Mouse (Mus musculus) neural tube, embryonic 14.5 days (tissue): ENCODE measurements around the gene Donson. TPM values are rescaled to one million over a fixed set of nuclear protein-coding genes. Genes with fewer than 3 reads are reported as not detected.

ENCODE experiments used
- ATAC-seq: fragments of 200-750 bp; cut with Nextera tagmentation; 2 replicates; pipeline ENCODE4 v1.8.0; 2017; ENCODE audit warnings: low read depth, mild to moderate bottlenecking, moderate TSS enrichment, moderate library complexity
- H3K27ac ChIP-seq: fragments of 300-500 bp; sonication (generic); 2 replicates; pipeline ENCODE4 v1.5.1; 2014; ENCODE audit warnings: low read depth, mild to moderate bottlenecking, control low read depth, low read length, moderate library complexity, mixed read lengths
- H3K27me3 ChIP-seq: fragments of 300-500 bp; sonication (generic); 2 replicates; pipeline ENCODE4 v1.6.1; 2014; ENCODE audit warnings: low read length; ENCODE audit not compliant: control insufficient read depth, insufficient read depth
- H3K36me3 ChIP-seq: fragments of 300-500 bp; sonication (generic); 2 replicates; pipeline ENCODE4 v1.6.1; 2014; ENCODE audit warnings: low read length, mixed read lengths; ENCODE audit not compliant: control insufficient read depth, insufficient read depth
- H3K4me1 ChIP-seq: fragments of 300-500 bp; sonication (generic); 2 replicates; pipeline ENCODE4 v1.6.1; 2014; ENCODE audit warnings: low read length; ENCODE audit not compliant: control insufficient read depth, insufficient read depth
- H3K4me2 ChIP-seq: fragments of 300-500 bp; sonication (generic); 2 replicates; pipeline ENCODE4 v1.6.1; 2014; ENCODE audit warnings: mild to moderate bottlenecking, low read depth, low read length, control low read depth
- H3K4me3 ChIP-seq: fragments of 300-500 bp; sonication (generic); 2 replicates; pipeline ENCODE4 v1.5.1; 2014; ENCODE audit warnings: low read depth, low read length, control low read depth, mixed read lengths
- H3K9ac ChIP-seq: fragments of 300-500 bp; sonication (generic); replicated peaks from 2 replicates; pipeline ENCODE4 v1.6.1; 2014; ENCODE audit warnings: low read depth, mild to moderate bottlenecking, control low read depth, low read length, mixed read lengths
- H3K9me3 ChIP-seq: fragments of 300-500 bp; sonication (generic); 2 replicates; pipeline ENCODE4 v1.6.1; 2016; ENCODE audit warnings: low read length; ENCODE audit not compliant: control insufficient read depth
- WGBS: fragments of 180-500 bp; shearing (Covaris S2); extraction: QIAGEN DNeasy Blood & Tissue Kit; methylation state at CpG from one replicate; pipeline ENCODE4 v1.1.7; 2014; 5-methylcytosine and 5-hydroxymethylcytosine counted together
- polyA plus RNA-seq: library from polyadenylated mRNA; unstranded; fragments of >200 nt; fragmentation: Nextera tagmentation; extraction: Ambion mirVana; gene quantifications from 2 replicates; pipeline ENCODE4 v1.2.1, GENCODE M21; 2014

Gene Donson
- polyA plus RNA-seq, 1 experiment from 2014 or later, result 28.5 TPM

DNA sequence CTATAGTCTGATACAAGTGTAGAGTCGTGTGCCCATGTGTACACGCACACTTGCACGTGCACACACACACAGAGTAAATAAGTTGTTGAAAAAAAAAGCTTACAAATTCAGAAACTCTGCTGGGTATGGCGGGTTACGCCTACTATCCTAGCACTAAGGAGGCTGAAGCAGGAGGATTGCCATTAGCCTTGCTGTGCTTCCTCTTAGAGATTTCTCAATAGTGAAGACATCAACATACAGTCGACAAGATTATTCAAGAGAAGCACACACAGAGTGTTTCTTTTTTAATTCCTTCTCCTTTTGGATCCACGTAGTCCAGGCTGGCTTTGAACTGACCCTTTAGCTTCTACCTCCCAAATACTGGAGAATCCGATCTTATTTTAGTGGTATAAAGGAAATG is 48.4 kb downstream of the Donson start:
- WGBS, result 93% methylated on average over 8 of the region's 8 CpGs
- H3K36me3 ChIP-seq, result peaks cover 50% of the 10 kb centered on the region; the same call in 1 of the 2 replicates

GRCm38 (mm10) chr16:91639636-91640035 is 48.9 kb downstream of the Donson start:
- H3K36me3 ChIP-seq, result peaks cover 53% of the 10 kb centered on the region; the same call in 1 of the 2 replicates
- H3K4me1 ChIP-seq, result no peaks in the 10 kb centered on the region
- no peak for ATAC-seq
- H3K9ac ChIP-seq, result no peak overlapping the region
- H3K9me3 ChIP-seq, result no peaks in the 10 kb centered on the region
- H3K4me3 ChIP-seq, result no peak overlapping the region
- no peak overlapping the region for H3K4me2 ChIP-seq
- H3K27me3 ChIP-seq, result no peaks in the 10 kb centered on the region
- 95% methylated on average over 2 of the region's 2 CpGs for WGBS
- H3K27ac ChIP-seq, result no peak overlapping the region

More for the DNA sequence above, 48.4 kb downstream of the Donson start:
- Histone ChIP-seq H3K4me2 (no peak overlapping the region), H3K27ac (no peak overlapping the region), H3K9ac (no peak overlapping the region), H3K4me1 (no peaks in the 10 kb centered on the region), H3K4me3 (no peak overlapping the region), H3K27me3 (no peaks in the 10 kb centered on the region), H3K9me3 (no peaks in the 10 kb centered on the region)
- ATAC-seq, result no peak

DNA sequence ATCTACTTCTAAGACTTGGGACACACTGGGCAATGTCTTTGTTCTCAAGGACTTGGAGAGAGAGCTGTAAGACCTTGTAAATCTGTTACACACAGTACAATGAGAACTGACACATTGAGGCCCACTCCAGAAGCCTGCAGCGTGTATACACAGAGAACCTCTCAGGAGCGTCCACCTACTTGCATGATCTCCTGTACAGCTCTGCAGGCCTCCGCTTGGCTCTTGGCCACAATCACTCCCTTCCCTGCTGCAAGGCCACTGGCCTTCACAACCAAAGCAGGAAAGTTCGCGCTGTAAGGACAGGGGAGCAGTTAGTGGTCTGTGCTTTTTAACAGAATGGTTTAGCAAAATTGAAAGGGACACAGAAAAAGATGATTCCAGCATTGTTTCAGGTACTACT is 49.4 kb downstream of the Donson start:
- Histone ChIP-seq H3K9ac (no peak overlapping the region), H3K4me3 (no peak overlapping the region), H3K9me3 (no peaks in the 10 kb centered on the region), H3K36me3 (peaks cover 53% of the 10 kb centered on the region; the same call in 1 of the 2 replicates), H3K27ac (no peak overlapping the region), H3K27me3 (no peaks in the 10 kb centered on the region), H3K4me1 (no peaks in the 10 kb centered on the region), H3K4me2 (no peak overlapping the region)
- WGBS, result 95% methylated on average over 5 of the region's 5 CpGs
- ATAC-seq, result no peak

- Histone ChIP-seq H3K4me2 (no peak overlapping the region), H3K27ac (no peak overlapping the region), H3K36me3 (peaks cover 54% of the 10 kb centered on the region), H3K27me3 (no peaks in the 10 kb centered on the region), H3K4me1 (no peaks in the 10 kb centered on the region), H3K9ac (no peak overlapping the region), H3K4me3 (no peak overlapping the region), H3K9me3 (no peaks in the 10 kb centered on the region)
- 93% methylated on average over 12 of the region's 12 CpGs for WGBS
- ATAC-seq, result no peak
Measured at GRCm38 (mm10) chr16:91633641-91634040, 54.9 kb downstream of the Donson start.

GRCm38 (mm10) chr16:91632940-91633339 is 55.6 kb downstream of the Donson start:
- ATAC-seq, result no peak
- Histone ChIP-seq H3K4me1 (no peaks in the 10 kb centered on the region), H3K4me2 (no peak overlapping the region), H3K9ac (no peak overlapping the region), H3K4me3 (no peak overlapping the region), H3K9me3 (no peaks in the 10 kb centered on the region), H3K27me3 (no peaks in the 10 kb centered on the region), H3K36me3 (peaks cover 52% of the 10 kb centered on the region), H3K27ac (no peak overlapping the region)
- 95% methylated on average over 7 of the region's 7 CpGs for WGBS

DNA sequence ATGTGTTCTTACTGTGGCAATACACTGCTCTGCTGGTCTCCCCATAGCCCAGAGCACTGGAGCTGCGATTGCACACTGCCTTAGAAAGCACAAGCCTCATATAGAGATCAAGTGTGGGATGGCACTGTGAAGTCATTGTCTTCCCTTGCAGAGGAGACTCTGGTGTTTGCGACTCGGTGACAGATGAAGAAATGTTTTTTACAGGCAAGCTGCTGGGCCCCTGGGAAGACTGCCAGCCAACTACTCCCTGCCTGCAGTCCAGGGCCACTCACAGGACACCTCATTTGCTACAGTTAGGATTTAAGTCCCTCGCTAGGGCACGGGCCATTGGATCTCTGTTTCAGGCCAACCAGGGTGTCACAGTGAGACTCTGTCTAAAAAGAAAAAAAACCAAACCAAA is 56.1 kb downstream of the Donson start:
- Histone ChIP-seq H3K36me3 (peaks cover 47% of the 10 kb centered on the region), H3K4me2 (no peak overlapping the region), H3K4me1 (no peaks in the 10 kb centered on the region), H3K9ac (no peak overlapping the region), H3K4me3 (no peak overlapping the region), H3K27me3 (no peaks in the 10 kb centered on the region), H3K9me3 (no peaks in the 10 kb centered on the region), H3K27ac (no peak overlapping the region)
- no peak for ATAC-seq
- WGBS, result 71% methylated on average over 5 of the region's 5 CpGs

- no peak for ATAC-seq
- Histone ChIP-seq H3K36me3 (peaks cover 34% of the 10 kb centered on the region), H3K9ac (no peak overlapping the region), H3K4me3 (no peak overlapping the region), H3K9me3 (no peaks in the 10 kb centered on the region), H3K27ac (no peak overlapping the region), H3K4me1 (no peaks in the 10 kb centered on the region), H3K4me2 (no peak overlapping the region), H3K27me3 (no peaks in the 10 kb centered on the region)
- 48% methylated on average over 1 of the region's 1 CpGs for WGBS
Measured at GRCm38 (mm10) chr16:91630584-91630983, 58.0 kb downstream of the Donson start.

- ATAC-seq, result no peak
- Histone ChIP-seq H3K4me2 (no peak overlapping the region), H3K27me3 (no peaks in the 10 kb centered on the region), H3K4me1 (no peaks in the 10 kb centered on the region), H3K9me3 (no peaks in the 10 kb centered on the region), H3K27ac (no peak overlapping the region), H3K9ac (no peak overlapping the region), H3K36me3 (peaks cover 28% of the 10 kb centered on the region), H3K4me3 (no peak overlapping the region)
- WGBS, result 85% methylated on average over 4 of the region's 4 CpGs
Measured at GRCm38 (mm10) chr16:91629749-91630148, 58.8 kb downstream of the Donson start.

DNA sequence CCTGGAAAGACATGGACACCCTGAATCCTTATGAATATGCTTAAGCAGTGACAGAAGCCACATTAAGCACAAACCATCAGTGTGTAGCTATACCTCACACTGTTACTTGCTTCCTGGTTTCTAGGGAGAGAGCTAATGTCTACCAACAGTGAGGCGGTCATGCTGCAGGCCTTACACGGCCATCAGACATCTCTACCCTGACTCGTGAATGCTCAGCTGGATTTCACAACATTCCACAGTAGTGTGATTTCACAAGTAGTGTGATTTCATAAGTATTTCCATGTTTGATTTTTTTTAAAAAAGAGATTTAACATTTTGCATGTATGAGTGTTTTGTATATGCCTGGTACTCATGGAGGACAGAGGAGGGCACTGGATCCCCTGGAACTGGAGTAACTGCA is 59.9 kb downstream of the Donson start:
- Histone ChIP-seq H3K9ac (no peak overlapping the region), H3K9me3 (no peaks in the 10 kb centered on the region), H3K27me3 (no peaks in the 10 kb centered on the region), H3K36me3 (peaks cover 26% of the 10 kb centered on the region), H3K4me1 (no peaks in the 10 kb centered on the region), H3K4me2 (no peak overlapping the region), H3K27ac (no peak overlapping the region), H3K4me3 (no peak overlapping the region)
- 92% methylated on average over 3 of the region's 3 CpGs for WGBS
- ATAC-seq, result no peak

DNA sequence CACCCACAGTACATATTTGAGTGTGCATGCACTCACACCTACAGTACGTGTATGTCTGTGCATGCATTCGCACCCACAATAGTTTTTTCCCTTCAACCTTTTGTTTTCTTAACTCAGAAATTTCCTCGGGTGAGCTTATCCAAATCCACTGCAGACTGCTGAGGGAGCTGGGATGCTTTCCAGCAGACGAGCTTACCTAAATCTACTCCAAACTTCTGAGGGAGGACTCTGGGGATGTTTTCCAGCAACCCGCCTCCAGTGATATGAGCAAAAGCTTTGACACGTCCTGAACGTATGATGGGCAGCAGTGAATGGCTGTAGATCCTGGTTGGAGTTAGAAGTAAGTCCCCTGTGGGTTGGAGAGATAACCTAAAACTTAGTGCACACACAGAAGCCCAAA is 60.7 kb downstream of the Donson start:
- peaks cover 24% of the 10 kb centered on the region for H3K36me3 ChIP-seq
- no peaks in the 10 kb centered on the region for H3K4me1 ChIP-seq
- no peaks in the 10 kb centered on the region for H3K9me3 ChIP-seq
- 92% methylated on average over 7 of the region's 7 CpGs for WGBS
- H3K4me2 ChIP-seq, result no peak overlapping the region
- no peak overlapping the region for H3K27ac ChIP-seq
- ATAC-seq, result no peak
- H3K9ac ChIP-seq, result no peak overlapping the region
- H3K27me3 ChIP-seq, result no peaks in the 10 kb centered on the region
- H3K4me3 ChIP-seq, result no peak overlapping the region
